Mouse (Mus musculus): ENCODE results near the gene Smco2. TPM values are rescaled to one million over a fixed set of nuclear protein-coding genes. Genes with fewer than 3 reads are reported as not detected.

The Smco2 gene
- total RNA-seq, 2 experiments from 2014 or later: not detected

- DNase-seq (ENCODE audit: low spot score in 2 of 2): no peak
- Histone ChIP-seq H3K4me3 (peak overlapping the region; percentile 5; the same call in 1 of the 2 replicates), H3K27ac (peak overlapping the region; percentile 23; the same call in 1 of the 2 replicates)
- no peak for TF ChIP-seq CTCF (conservative IDR thresholded peaks at IDR 0.05)
These were observed 40.3 kb downstream of the Smco2 start for GRCm38 (mm10) chr6:146890215-146890614.

- peak overlapping the region; percentile 5; the same call in 1 of the 2 replicates for H3K4me3 ChIP-seq
- H3K27ac ChIP-seq: peak overlapping the region; percentile 23; the same call in 1 of the 2 replicates
- no peak for TF ChIP-seq CTCF (conservative IDR thresholded peaks at IDR 0.05)
- DNase-seq (ENCODE audit: low spot score in 2 of 2): no peak
These were observed 40.7 kb downstream of the Smco2 start for GRCm38 (mm10) chr6:146890633-146891032.

DNA sequence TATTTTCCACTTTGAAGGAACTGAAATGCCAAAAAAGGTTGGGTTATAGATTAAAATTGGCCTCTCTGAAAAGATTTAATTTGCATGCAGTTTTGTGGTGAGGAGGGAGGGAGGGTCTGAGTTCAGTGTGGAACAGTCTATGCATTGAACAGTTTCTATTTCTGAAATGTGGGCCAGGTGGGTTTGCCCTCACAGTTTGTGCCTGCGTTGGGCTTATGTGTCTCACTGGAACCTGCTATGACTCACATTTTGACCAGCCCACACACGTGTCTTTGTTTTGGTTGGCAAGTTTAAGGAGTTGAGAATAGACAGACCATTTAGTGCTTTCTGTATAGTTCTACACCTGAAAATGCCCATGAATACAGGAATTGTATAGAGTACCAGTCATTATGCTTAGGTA, 44.0 kb downstream of the Smco2 start:
- DNase-seq (ENCODE audit: low spot score in 2 of 2): no peak
- TF ChIP-seq CTCF (conservative IDR thresholded peaks at IDR 0.05): no peak
- Histone ChIP-seq H3K27ac (no peak overlapping the region), H3K4me3 (no peak overlapping the region)

DNA sequence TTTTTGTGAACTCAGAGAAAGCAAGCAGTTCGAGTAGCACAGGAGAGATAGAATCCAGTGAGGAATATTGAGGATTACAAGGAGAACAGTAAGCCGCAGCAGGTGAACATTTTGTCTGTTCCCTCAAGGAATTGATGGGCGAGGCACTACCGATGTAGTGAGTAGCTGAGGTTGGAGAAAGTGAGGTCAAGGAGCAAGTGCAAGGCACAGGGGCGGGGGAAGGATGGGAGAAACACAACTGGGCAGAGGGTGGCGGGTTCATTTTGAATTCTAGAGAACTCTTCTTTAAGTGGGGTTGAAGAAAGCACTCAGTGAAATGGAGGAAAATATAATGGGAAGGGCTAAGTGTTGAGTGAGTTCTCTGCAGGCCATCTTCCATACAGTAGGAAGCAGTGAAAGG, 48.8 kb downstream of the Smco2 start:
- DNase-seq (ENCODE audit: low spot score in 2 of 2): no peak

GRCm38 (mm10) chr6:146899647-146900046, 49.7 kb downstream of the Smco2 start:
- Histone ChIP-seq H3K27ac (no peak overlapping the region), H3K4me3 (no peak overlapping the region)
- no peak for DNase-seq (ENCODE audit: low spot score in 2 of 2)
- no peak for TF ChIP-seq CTCF (conservative IDR thresholded peaks at IDR 0.05)

More for the DNA sequence above, 48.8 kb downstream of the Smco2 start:
- H3K4me3 ChIP-seq: no peak overlapping the region
- no peak overlapping the region for H3K27ac ChIP-seq
- TF ChIP-seq CTCF (conservative IDR thresholded peaks at IDR 0.05): no peak

- DNase-seq (ENCODE audit: low spot score in 2 of 2): no peak
- 0 out of 2 replicates have a peak, but pooled peaks have one; percentile 26 for TF ChIP-seq CTCF (conservative IDR thresholded peaks at IDR 0.05)
- Histone ChIP-seq H3K27ac (no peak overlapping the region), H3K4me3 (no peak overlapping the region)
These were observed 52.0 kb downstream of the Smco2 start for GRCm38 (mm10) chr6:146901929-146902328.

GRCm38 (mm10) chr6:146903632-146904031, 53.7 kb downstream of the Smco2 start:
- Histone ChIP-seq H3K27ac (no peak overlapping the region), H3K4me3 (no peak overlapping the region)
- TF ChIP-seq CTCF (conservative IDR thresholded peaks at IDR 0.05): no peak
- no peak for DNase-seq (ENCODE audit: low spot score in 2 of 2)

- TF ChIP-seq CTCF (conservative IDR thresholded peaks at IDR 0.05): no peak
- no peak for DNase-seq (ENCODE audit: low spot score in 2 of 2)
These were observed 54.8 kb downstream of the Smco2 start for GRCm38 (mm10) chr6:146904707-146905106.

GRCm38 (mm10) chr6:146906000-146906786, 56.3 kb downstream of the Smco2 start:
- no peak for TF ChIP-seq CTCF (conservative IDR thresholded peaks at IDR 0.05)
- H3K27ac ChIP-seq: no peak overlapping the region
- H3K4me3 ChIP-seq: no peak overlapping the region
- no peak for DNase-seq (ENCODE audit: low spot score in 2 of 2)

More at GRCm38 (mm10) chr6:146904707-146905106, 54.8 kb downstream of the Smco2 start:
- H3K4me3 ChIP-seq: no peak overlapping the region
- H3K27ac ChIP-seq: no peak overlapping the region

GRCm38 (mm10) chr6:146907061-146907794, 57.3 kb downstream of the Smco2 start:
- Histone ChIP-seq H3K4me3 (no peak overlapping the region), H3K27ac (no peak overlapping the region)
- DNase-seq (ENCODE audit: low spot score in 2 of 2): no peak
- TF ChIP-seq CTCF (conservative IDR thresholded peaks at IDR 0.05): no peak

- DNase-seq (ENCODE audit: low spot score in 2 of 2): no peak
- Histone ChIP-seq H3K27ac (no peak overlapping the region), H3K4me3 (no peak overlapping the region)
- no peak for TF ChIP-seq CTCF (conservative IDR thresholded peaks at IDR 0.05)
These were observed 57.9 kb downstream of the Smco2 start for GRCm38 (mm10) chr6:146907795-146908190.

DNA sequence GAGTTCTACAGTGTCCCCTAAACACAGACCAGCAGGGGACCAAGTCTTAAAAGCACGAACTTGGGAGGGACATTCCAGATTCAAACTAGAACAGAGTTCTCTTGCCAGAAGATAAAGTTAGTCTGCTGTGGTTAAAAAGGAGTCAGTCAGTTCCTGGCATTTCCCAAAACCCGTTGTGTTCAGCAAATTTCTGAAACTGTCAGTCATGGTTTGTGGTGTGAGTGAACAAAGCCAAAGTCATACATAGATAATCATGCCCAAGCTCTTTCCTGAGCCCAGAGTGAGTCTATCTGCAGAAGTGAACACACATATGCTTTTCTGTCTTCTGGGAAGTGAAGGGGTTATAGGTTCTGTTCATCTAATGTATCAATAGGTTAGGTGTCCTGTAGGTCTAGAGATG, 58.9 kb downstream of the Smco2 start:
- H3K4me3 ChIP-seq: no peak overlapping the region
- no peak for DNase-seq (ENCODE audit: low spot score in 2 of 2)
- H3K27ac ChIP-seq: peak overlapping the region; percentile 79
- no peak for TF ChIP-seq CTCF (conservative IDR thresholded peaks at IDR 0.05)

DNA sequence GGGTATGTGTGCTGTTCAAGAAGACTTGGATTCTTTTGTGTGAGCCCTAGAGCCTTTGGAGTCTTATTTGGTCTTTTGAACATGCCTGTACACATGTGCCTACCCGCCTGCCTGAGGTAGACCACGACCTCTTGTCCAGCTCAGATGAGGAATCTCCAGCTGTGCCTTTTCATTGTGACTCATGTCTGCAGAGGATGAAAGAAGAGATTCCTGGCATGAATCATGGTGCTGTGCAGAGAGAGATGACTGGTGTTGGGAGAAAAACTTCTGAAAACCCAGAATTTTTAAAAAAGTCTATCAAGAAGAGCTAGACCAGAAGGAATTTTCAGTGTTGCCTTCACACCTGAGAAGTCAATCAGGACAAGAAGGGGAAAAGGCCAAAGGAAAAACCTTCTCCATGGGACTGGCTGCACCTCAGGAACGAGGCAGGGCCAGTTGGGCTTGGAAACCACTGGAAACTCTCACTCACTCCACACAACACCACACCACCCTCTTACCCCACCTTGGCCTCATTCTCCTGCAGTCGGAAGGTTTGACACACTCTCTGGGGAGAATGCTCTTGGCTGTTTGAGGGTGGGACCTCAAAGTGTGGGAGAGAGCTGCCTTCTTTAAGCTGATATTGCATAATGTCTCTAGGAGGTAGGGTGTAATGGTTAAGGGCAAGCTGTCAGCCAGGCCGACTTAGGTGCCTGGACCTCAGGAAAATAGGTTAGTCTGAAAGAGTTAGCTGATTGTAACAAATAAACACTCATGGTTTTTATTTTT, 60.0 kb downstream of the Smco2 start:
- no peak overlapping the region; the same call in 1 of the 2 replicates for H3K4me3 ChIP-seq
- H3K27ac ChIP-seq: peak overlapping the region; percentile 79
- TF ChIP-seq CTCF (conservative IDR thresholded peaks at IDR 0.05): no peak
- DNase-seq (ENCODE audit: low spot score in 2 of 2): no peak

All from layer of hippocampus, adult 2 months (tissue).